Mouse (Mus musculus) T-cell, adult 66 days (primary cell): ENCODE measurements around the gene Flvcr2. TPM values are rescaled to one million over a fixed set of nuclear protein-coding genes. Genes with fewer than 3 reads are reported as not detected.

Experiments
- total RNA-seq, 2 experiments: library from RNA; stranded (reverse); gene quantifications; 3 replicates in 1 of 2; 4 replicates in 1 of 2; pipeline ENCODE4 v1.2.4; 2023

The Flvcr2 gene
- total RNA-seq = not detected

DNA sequence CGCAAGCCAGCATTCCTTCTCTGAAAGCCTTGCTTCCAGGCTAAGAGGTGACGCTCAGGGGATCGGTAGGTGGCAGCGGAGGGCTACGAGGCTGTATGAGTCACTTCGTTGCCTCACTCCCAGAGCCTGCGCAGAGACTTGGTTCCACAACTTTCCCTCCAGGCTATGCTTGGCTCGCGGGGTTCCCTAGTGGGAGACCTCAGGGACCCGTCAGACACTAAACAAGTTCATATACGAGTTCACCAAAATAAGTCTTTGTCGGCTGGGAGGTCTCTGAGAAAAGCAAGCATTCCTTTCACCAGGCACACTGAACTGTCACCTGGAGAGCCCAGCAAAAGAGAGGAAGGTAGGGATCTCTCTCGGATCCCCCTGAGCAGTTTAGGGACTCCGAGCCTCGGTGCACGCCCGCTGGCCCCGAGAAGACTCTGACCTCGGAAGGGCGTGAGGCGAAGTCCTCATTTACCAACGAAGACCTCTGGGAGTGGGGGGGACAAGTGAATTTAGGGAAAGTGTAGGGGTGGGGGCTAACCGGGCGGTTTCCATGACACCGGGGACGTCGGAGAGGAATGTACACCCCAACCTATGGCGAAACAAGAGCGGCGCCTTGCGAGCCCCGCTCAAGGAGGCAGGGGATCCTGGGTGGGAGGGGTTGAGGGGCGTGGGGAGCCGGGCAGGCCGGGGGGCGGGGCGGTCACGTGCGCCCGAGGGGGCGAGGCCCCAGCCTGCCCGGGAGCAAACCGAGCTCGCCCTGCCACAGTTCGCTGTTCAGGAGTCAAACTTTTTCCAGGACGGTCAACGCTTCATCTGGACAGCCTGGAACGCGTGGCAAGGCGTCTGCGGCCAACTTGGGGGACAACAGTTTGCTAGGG, at the start of gene Flvcr2:
Gene Flvcr2 (plus strand): TSS at position 713 of the 869 bp plus-strand sequence.

DNA sequence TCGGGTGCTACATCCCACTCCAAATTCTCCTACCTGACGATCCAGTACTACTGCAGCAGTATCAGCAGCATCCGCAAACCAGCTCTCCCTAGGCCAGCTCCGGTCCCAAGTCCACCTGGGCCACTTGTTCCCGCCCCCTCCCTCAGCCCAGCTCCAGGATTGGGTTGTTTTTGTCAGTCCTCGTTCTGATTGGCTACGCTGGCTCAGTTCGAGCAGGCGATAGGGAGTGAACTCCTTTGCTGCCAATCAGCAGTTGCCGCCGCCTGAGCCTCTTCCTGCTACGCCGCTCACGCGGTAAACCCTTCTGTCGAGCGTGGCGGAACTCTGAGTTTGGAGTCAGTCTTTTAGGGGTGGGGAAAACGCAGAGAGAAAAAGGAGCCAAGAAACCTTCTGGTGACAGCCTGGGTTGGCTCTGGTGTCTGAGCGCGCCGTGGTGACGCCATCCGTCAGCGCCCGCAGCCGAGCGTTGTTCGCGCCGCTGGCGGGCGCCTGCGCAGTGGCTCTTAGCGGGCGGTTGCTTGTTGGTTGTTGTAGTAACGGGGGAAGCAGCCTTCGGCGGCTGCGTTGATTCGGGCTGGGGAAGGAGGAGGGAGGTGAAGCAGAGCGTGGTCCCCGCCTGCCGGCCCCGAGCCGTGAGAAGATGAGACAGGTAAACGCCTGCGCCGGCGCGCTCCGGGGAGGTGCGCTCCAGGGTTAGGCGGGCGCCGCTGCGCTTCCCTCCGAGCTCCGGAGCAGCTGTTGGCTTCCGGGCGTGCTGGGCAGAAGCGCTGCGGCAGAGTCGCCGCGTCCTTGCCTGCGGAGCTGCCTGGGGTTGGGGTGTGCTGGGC, 78.3 kb downstream of the Flvcr2 start, which contains the start of the genes Erg28 and Ttll5:
Gene Erg28 (minus strand): TSS at position 113 of the 827 bp plus-strand sequence.
Gene Ttll5 (plus strand): TSS at position 222 of the 827 bp plus-strand sequence.

Other genes with a start within 250 kb of the Flvcr2 start
- 1 to 10 TPM in 1 of 2 experiments, under 1 TPM in 1; 0.74 to 2.1 TPM for gene Jdp2, start 147.5 kb upstream of the Flvcr2 start, total RNA-seq
- gene Batf, start 59.9 kb upstream of the Flvcr2 start, total RNA-seq = 10 to 100 TPM; 41.6 to 51.5 TPM
- gene Erg28, start 78.0 kb downstream of the Flvcr2 start, total RNA-seq = 10 to 100 TPM; 31.1 to 32.6 TPM
- gene Ttll5, start 78.1 kb downstream of the Flvcr2 start, total RNA-seq = 10 to 100 TPM; 23.3 to 31.6 TPM